Mouse (Mus musculus) small intestine, adult 2 months (tissue): ENCODE data around the gene Gm4305.
"Not testable (repeated sequence)": the region's sequence is repeated elsewhere in the genome, so short reads cannot be mapped to it uniquely, and the experiment has no call there.

Experiments
- CTCF ChIP-seq: fragments of 200-500 bp; IDR thresholded peaks from 2 replicates; pipeline ENCODE4 v1.5.1; 2012; ENCODE audit warnings: low read depth, mild to moderate bottlenecking, control low read depth, inconsistent platforms, low read length, moderate library complexity, mixed read lengths; ENCODE audit not compliant: insufficient replicate concordance, insufficient read length; ENCODE audit errors: extremely low read depth
- POLR2A ChIP-seq: fragments of 200-500 bp; IDR thresholded peaks from 2 replicates; pipeline ENCODE4 v1.6.1; 2012; ENCODE audit warnings: low read depth, mild to moderate bottlenecking, control low read depth, inconsistent platforms, low read length, moderate library complexity

DNA sequence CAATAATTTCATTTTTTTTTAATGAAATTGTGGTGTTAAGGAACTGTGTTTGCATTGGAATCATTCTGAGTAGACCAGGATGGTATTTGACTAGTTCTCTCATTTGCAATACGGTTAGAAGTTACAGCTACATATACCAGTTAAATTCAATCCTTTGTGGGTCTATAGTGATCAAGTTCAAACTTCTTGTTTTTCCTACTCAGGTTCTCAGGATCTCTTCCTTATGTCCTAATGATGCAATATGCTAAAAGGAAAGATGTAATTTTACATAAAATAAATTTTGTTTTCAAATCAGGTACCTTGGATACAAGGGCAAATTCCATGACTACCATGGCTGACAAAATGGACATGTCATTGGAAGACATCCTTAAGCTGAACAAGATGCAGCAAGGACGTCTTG lies 15.5 kb upstream of the Gm4305 start, which contains the start of gene Gm4301:
- not testable (repeated sequence) for TF ChIP-seq POLR2A, CTCF
